Mouse (Mus musculus) cerebellum, postnatal 25 days (tissue): ENCODE data around the gene Nceh1.

Experiments used
- DNase-seq, 2 experiments: peaks; one replicate each; pipeline ENCODE4 v3.0.0; 2021; ENCODE audit warnings: mixed read lengths in 2 of 2

Nceh1 gene

DNA sequence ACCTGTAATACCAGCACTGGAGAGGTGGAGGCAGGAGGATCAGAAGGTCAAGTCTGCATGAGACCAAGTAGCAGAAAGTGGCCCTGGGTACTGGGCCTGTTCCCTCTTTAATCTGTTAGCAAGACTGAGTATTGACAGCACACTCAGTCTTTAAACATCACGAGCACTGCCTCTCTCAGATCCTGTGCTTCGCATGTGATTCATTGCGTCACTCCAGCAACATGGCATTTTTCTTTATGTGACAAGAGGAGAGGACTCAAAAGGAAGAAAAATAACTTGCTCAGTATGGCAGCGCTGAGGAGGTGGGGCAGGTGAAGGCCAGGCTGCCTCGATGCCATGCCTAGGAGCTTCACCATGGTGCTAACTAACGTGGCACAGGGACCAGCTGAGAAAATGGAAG, 9.1 kb downstream of the Nceh1 start:
- DNase-seq: no peak

DNA sequence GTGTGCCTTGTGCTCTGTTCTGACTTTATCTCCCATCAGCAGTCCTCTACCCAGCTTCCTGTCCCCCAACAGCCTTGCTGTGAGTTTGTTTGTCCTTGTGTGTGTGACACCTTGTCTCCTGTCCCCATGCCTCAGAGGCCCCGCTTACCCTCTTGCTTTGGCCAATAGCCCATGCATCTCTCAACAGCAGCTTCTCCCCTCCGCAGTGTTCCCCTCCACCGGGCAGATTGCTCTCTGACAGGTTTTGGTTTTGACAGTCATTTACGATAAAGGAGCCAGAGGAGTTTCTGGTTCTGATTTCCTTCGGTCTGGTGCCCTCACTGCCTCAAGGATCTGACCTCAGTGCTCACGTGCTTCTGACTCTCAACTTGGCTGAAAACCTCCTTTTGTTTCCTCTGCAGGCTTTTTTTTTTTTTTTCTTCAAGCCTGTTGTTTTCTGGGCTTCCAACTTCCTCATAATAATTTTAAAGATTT, 11.1 kb downstream of the Nceh1 start:
- no peak for DNase-seq

DNA sequence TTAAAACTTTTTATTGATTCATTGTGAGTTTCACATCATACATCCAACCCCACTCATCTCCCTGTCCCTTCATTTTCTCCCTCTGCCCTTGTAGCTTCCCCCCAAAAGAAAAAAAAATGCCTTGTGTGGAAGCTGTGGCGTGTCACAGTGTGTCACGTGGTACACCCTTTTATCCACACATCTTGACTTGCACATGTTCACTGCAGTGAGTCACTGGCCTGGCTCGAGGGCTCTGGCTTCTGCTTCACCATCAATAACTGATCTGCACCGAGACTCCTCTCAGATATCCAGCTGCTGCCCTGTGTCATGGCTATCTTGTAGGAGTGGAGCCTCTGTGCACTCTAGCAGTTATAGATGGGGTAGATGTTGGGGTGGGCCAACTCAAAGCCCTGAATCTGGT, 12.4 kb downstream of the Nceh1 start:
- DNase-seq: no peak

DNA sequence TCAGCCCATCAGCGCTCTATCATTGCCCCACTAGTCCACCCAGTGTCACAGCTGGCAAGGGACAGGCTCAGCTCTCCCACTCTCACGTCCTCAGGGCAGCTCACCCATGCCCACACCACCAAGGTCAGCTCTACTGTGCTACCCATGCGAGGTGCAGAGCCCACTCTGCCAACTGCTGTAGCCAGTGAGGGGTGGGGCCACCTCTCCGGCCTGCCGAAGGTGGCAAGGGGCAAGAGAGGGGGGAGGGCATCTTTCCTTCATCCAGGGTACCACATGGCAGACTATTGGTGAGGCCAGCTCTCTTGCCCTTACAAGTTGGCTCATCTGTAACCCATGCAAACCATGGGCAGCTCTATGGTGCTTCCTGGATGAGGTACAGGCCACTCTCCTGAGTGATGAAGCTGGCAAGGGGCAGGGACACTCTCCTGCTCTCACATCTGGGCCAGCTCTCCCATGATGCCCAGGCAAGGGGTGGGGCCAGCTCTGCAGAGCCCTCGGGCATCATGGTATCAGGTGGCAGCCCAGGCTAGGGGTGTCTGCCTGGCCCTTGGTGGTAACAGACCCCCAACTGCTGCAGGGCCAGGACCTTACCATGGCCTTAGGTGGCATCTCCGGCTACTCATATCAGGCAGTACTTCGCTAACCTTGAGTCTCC, 12.9 kb downstream of the Nceh1 start:
- no peak for DNase-seq

DNA sequence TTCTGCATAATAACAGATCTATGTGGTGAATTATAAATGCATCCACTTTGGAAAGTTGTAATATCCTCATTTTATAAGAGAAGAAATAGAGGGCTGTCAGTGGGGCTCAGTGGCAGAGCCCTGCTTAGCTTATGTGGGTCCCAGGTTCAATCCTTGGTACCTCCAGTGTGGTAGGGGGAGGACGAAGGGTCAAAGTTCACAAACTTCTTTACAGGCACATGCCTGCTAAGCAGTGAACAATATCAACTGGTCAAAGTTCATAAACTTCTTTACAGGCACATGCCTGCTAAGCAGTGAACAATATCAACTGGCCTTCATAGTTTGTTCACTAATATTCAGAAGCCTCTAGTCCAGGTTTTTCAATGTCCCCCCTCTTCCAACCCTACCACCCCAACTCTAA, 13.8 kb downstream of the Nceh1 start:
- no peak for DNase-seq

DNA sequence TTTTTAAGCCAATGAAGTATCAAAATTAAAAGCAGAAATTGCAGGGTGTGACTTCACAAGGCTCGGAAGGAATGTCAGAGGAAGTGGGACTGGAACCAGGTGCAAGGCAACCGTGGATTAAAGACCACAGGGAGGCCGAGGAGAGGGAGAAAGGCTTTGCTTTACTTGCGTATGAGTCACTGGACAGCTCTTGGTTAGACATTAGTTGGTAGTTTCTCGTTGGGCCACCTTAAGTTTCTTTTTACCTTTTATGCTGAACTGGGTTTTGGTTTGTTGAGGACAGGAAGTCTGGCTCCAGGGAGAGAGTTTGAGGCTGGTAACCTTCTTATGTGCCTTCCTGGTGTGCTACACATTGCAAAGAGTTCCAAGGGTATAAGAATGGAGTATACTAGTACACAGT, 15.1 kb downstream of the Nceh1 start:
- DNase-seq: no peak

DNA sequence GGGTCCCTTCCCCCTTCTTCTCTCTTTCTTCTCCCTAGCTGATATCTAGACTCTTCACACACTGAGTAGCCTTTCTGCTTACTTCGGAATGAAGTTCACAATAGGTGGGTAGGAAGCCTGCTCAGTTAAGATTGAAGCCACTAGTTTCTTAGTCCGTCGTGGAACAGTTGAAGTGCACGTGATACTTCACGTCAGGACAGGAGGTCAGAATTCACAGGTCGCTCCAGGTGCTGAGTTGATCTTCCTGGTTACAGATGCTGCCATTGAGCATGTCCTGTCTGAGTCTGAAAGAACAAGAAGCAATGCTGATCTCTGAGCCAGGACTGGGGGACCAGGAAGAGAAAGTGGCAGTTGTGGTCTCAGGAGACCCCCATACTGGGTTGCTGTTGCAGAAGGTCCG, 16.4 kb downstream of the Nceh1 start:
- DNase-seq: no peak

DNA sequence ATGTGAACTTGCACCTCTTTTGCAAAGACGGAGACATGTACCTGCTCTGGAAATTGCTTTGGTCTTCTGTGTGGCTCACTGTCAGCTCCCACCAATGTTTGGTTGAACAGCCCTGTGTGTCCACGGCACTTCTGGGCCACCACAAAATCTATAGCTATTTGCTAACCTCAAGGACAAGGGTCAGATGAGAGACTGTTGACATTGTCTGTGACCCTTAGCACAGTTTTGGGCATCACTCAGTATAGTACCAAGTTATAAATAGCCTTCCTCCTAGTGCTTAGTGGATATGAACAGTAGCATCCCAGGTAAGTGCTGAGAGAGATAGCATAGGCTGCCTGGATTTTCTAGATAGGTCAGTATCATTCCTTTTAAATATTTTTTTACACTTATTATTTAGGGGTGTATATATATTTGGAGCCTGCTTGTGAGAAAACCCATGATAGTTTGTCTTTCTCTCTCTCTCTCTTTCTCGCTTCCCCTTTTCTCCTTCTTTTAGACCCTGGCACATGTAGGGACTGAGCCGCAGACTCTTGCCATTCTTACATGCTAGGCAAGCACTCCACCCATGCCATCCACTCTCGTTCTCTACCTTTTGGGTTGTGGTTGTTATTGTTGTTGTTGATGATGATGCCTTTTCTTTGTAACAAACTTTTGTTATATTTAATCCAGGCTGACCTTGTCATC, 19.1 kb downstream of the Nceh1 start:
- no peak for DNase-seq

DNA sequence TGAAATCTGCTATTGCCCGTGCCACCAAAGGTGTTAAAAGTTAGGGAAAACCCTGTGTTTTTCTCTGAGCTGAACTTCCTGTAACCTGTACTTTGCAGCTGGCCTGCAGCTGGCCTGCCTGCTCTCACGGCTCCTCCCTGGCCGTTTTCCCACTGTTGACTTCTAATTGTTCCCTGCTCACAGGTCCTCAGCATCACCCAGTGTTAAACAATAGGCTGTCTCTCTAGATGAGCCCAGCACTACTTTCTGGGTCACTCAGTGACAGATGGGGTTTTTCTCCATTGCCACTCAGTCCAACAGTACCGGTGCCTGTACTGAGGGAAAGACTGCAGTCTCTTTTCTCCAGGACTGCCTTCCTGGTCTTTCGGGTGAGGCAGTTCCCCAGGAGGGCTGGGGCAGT, 22.3 kb downstream of the Nceh1 start:
- no peak for DNase-seq

DNA sequence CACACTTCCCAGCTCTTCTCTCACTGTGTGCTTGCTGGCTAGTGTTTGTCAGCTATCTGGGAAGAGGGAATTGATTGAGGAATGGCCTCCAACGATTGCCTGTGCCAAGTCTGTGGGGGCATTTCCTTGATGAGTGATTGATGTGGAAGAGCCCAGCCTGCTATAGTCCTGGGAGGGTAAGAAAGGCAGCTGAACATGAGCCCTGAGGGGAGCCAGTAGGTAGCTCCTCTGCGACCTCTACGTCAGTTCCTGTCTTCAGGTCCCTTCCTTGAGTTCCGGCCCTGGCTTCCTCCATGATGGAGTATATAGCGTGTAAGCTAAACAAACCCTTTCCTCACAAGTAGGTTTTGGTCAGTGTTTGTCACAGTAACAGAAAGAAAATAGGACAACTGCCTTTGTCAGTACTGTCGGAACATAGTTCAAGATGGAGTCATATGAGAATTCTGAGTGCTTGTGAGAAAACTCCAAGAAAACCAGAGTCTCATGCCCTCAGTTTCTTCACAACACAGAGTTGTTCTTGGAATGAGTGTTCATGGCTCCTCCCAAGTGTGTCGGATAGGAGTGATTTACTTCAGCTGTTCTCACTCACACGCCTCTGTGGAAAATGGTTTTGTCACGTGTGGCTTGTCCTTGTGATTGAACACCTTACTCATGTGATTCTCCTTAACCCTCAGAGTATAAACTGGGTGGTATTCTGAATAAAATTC, 22.9 kb downstream of the Nceh1 start:
- DNase-seq: no peak

DNA sequence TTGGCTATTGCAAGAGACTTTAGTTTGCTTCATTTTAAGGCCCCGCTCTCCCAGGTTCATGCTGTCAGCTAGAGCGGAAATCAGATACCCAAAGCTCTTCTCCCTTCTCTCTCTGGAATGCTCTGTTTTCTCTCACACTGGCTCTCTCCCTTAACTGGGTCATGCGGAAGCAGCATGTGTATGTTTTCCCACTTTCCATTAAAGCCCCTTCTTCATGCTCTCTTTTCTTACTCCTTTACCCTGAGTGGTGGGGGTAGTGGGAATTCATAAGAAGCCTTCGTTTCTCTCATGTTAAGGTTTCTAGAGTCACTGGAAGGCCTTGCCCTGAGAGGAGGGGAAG, 23.4 kb downstream of the Nceh1 start:
- DNase-seq: no peak

DNA sequence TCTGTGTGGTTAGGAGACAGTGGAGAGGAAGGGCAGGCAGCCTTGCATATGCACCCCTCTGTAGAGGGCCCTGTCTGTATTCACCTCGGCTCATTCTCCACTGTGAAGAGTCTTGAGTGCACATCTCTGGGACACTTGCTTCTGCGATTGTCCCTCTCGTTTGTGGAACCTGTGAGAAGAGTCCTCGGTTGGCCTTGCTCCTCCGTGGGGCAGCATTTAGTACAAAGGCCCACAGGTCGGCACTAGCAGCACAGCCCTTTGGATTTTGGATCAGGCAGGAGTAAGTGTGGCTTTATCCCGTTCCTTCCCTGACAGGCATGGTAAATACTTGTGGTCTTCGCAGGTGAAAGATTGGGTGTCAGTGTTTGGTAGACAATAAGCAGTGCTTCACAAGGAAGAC, 23.8 kb downstream of the Nceh1 start:
- no peak for DNase-seq

DNA sequence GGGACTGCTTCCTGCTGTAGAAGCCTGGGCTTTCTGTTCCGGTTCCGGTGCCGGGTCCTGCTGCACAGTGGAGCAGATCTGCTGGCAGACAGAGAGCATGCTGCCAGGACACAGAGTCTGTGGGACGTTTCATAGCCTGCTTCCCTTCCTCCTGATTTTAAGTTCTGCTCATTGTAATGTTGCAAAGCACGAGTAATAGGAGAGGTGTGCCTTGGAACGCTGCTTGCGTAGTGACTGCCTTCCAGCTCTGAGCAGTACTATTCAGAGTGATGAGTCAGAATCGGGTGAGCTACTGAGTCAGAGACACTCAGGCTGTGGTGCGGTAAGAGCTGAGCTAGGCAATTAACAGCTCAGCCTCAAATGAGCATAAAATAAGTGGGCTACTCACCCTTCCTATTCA, 26.9 kb downstream of the Nceh1 start:
- DNase-seq: no peak

DNA sequence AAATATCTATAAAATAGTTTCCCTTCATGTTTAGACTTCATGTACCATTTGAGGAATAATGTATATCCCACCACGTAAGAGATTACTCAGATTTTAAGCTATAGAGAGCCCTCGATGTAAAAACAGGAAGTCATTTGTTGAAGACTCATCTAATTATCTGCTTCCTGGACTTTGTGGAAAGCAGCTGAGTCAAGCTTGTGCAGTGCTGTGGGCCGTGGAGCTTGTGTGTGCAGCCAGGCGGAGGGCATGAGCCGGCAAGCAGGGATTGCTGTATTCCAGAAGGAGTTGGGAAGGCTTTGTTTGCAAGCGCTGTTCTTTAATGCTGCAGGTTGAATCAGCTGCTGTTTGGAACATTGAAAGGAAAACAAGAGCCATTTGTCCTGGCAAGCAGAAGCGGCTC, 27.5 kb downstream of the Nceh1 start:
- no peak for DNase-seq

DNA sequence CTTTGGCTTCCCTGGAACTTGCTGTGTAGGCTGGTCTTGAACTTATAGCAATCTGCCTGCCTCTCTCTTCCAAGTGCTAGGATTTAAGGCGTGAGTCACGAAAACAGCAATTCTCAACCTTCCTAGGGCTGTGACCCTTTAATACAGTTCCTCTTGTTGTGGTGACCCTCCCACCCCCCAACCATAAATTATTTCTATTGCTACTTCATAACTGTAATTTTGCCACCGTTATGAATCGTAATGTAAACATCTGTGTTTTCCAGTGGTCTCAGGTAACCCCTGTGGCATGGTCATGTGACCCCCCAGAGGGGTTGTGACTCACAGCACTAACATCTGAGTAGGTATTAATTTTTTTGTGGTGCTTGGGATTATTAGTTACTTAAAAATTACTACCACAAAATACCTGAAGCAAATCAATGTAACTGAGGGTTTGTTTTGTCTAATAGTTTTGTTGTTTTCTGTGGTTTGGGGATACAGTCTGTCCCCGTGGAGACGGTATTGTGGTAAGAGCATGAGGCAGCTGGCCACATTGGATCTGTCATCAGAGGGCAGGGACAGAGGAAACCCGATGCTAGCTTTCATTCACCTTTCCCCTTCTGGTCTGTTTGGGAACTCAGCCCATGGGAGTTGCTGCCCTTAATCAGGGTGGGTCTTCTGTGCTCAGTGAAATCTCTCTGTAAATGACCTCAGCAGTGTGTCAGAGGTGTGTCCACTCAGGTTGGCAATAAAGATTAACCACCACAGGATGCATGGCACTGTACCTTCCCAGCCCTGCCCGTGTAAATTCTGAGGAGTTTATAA, 31.5 kb downstream of the Nceh1 start:
- no peak for DNase-seq

DNA sequence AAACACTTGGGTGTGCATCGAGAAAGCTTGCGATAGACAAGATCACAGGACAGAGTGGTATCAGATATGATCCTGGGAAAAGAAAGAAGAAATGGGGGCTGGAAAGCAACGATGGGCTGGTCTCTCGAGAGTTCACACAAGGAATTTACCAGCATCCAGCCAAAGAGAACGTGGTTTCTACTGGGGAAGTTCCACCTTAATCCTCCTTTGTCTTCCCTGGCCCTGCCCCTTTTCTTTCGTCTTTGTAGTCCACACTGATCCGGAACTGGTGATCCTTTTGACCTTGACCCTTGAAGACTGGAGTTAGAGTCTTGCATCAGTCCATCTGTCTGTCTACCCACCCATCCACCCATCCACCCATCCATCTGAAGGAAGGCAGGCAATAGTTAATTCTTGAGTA, 34.6 kb downstream of the Nceh1 start:
- no peak for DNase-seq

DNA sequence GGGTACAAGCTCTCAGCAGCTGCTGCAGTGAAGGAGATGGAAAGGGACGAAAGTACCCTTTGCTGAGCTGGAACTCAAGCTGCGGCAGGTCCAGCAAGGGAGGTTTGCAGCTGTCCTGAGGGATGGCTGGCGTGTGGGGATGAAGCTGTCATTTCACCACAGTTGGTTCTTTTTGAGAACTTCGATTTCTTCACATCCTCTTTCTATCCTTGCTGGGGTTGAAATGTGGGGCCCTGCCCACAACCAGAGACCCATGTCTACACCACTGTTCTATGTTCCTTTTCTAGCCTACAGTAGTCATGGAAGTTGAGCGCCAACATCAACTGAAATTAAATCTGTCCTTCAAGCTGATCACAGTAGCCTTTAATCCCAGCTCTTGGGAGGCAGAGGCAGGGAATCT, 35.8 kb downstream of the Nceh1 start:
- DNase-seq: no peak

DNA sequence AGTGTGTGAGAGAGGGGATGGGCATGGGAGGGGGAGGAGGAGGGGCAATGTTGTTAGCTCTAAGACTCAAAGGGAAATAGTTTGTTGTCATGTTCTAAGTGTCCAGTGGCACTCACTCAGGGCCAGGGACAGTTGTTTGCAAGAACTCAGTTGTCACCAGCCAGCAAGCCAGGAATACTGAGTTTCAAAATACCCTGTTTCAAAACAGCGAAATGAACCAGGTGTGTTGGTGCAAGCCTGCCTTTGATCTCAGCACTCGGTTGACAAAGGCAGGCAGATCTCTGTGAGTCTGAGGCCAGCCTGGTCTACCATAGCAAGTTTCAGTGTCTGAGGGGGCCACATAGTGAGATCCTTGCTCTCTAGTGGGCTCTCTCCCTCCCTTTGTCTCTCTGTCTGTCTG, 39.3 kb downstream of the Nceh1 start:
- DNase-seq: no peak

DNA sequence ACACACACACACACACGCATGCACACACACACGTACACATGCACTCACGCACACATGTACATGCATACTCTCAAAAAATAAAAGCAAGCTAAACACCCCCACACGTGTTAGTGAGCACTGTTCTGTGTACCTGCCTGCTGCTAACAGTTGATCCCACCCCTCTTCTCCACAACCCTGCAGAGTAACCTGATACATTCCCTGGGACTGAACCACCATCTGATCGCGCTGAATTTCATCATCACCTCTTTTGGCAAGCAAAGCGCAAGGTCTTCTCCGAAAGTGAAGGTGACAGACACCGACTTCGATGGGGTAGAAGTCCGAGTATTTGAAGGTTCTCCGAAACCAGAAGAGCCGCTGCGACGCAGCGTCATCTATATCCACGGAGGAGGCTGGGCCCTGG, 39.7 kb downstream of the Nceh1 start:
- no peak for DNase-seq

DNA sequence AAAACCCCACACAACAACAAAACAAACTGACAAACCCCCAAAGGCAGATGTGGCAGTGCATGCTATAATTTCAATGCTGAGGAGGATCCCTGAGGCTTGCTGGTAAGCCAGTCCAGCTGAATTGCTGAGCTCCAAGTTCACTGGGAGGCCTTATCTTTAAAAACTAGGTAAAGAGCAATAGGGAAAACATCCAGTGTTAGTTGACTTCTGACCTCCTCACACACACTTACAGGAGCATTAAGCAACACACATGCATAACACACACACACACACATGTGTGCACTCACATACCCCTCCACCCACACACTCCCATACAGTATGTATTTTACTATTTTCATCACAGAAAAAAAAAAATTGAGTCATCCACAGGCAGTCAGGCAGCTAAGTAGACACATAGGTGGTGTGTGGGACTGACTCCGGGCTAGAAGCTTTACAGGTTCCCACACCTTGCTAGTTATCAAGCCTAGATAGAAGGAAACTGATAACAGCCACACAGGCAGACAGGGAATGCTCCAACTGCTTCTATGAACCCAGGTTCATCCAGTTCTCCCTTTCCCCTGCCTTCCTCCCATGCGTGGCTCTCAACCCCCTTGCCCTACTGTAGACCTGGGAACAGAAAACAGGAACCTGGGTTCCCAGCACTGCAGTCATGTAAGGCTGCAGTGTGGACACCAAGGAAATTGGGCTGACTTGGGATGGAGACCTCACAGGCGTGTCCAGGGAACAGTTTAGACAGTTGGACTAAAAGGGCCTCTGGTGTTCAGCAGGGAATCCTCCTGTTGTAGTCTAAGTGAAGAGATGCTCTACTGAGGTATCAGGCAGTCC, 45.1 kb downstream of the Nceh1 start:
- no peak for DNase-seq

DNA sequence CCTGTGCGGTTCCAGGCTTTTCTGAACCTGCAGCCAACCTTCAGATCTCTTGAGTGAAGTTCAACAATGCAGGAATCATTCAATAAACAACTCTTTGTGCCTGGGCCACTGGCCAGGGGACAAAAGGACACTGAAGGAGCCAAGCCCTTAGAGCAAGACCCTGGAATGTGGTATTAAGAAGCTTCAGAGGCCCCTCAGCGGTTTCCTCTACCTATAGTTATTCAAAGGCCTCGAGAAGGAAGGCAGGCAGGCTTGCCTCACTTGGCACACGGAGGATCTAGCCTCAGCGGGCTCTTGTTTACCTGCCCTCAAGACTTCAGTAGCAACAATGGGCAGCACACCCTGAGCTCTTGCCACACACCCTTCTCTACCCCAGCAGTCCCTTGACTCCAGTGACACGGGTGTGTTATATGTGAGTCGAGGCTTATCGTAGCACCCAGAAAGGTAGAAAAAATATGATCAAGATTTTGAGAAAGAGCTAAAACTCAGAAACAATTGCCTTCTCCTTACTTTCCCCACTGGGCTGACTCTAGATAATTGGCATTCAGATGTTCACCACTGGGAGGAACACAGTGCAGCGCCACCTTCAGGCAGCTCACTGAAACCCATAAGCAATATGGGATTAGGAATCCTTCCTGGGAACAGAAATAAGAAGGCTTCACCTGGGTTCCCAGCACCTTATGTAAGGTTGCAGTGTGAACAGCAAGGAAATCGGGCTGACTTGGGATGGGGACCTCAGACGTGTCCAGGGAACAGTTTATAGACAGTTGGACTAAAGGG, 46.0 kb downstream of the Nceh1 start:
- DNase-seq: no peak

DNA sequence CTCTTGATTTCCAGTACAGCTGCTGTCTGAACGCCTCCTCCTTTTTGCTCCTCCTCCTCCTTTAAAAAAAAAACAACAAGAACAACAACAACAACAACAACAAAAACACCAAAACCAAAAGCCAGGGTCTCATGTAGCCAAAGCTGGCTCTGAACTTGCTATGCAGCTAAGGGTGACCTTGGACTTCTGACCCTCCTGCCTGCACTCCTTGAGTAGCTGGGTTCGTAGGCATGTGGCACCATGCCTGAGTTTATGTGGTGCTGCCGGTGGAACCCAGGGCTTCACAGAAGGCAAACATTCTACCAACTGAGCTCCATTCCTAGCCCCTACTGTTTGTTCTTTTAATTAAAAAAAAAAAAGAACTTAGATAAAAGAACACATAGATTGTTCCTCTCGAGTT, 50.6 kb downstream of the Nceh1 start:
- no peak for DNase-seq
